Mouse (Mus musculus) T-cell, adult 2 months (primary cell): Measurements from ENCODE around the gene Mpped1.

Source experiments
- DNase-seq: peaks from one replicate; pipeline ENCODE4 v3.0.0; 2022; ENCODE audit warnings: low spot score

The Mpped1 gene

DNA sequence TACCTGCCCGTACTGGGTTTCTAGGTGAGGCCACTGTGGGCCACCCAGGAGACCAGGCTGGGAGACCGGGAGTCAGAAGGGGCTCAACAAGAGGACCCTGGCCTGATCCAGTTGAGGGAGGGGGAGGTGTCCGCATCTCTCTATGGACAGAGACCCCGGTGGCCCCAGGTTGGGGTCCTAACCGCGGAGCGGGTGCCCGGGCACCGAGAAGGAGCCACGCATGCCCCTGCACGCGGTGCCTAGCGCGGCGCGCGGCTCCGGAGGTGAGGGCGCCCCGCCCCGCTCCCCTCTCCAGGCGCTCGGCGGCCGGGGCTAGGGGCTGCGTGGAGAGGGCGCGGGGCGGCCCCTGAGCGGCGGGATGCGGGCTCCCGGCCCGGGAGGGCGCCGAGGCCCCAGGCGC is at the start of gene Mpped1:
TSS of gene Mpped1 (plus strand) at position 81 of the 400 bp plus-strand sequence.
- DNase-seq: no peak

DNA sequence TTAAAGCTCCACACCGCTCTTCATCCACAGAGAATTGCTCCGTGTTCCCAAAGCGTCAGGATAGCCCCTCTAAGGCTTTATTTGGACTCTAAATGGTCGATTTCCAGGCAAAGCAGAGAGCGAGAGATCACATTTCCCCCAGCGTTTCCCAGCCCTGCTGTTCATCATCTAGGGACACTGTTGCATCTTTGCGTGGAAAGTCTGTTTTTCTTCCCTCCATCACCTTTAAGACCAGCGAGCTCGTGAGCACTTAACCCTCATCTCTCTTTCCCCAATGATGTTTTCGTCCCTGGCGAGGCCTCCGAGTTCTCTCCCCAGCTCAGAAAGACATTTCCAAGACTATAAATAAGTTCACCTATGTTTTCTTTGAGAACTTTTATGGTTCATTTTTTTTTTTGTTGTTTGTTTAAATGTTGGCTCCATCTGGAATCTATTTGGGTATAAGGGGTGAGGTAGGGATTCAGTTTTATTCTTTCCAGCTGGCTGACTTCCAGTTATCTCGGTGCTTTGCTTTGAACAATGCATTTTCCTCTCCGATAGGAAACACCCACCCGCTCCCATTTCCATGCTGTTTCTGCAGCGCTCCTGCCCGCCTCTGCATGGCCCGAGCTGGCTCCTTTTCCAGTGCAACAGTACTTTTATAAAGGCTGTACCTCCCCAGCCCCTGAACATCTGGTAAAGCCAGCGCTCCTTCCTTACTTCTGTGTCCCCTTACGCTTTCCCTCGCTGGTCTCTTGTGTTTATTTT is 38.4 kb upstream of the Mpped1 start:
- DNase-seq: no peak

DNA sequence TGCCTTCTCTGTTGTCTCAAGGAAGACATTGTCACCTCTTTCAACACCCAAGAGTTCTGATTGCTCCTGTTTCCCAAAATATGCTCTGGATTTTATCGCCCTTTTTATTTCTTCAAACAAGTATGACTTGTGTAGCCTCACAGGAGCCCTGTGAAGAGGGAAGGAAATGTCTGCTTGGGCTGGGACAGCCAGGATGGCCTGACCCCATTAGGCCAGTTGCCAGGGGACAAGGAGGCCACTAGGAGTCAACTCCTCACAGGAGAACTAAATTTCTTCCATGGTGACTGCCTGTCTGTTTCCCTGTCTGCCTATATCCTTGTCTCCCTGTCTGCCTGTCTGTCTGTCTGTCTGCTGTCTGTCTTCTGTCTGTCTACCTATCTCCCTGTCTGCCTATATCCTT is 37.2 kb upstream of the Mpped1 start:
- no peak for DNase-seq

GRCm38 (mm10) chr15:83746311-83746710 is 33.0 kb upstream of the Mpped1 start:
- DNase-seq: no peak

GRCm38 (mm10) chr15:83748986-83749385 is 30.3 kb upstream of the Mpped1 start:
- no peak for DNase-seq

DNA sequence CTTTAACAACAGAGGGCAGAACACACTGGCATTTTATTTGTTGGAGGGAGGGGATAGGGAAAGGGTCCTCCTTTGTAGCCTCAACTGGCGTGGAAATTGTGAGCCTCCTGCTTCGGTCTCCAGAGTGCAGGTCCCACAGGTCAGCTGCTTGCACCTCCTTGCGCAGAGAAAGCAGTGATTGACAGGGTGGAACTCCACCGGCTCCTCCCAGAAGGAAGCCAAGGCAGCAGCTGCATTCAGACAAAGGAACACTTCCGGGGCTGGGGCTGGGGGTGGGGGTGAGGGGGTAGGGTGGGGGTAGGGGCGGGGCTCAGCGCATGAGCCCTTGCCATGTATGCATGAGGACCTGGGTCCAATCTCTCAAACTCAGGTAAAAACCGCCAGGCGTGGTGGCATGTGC is 29.8 kb upstream of the Mpped1 start:
- DNase-seq: no peak

DNA sequence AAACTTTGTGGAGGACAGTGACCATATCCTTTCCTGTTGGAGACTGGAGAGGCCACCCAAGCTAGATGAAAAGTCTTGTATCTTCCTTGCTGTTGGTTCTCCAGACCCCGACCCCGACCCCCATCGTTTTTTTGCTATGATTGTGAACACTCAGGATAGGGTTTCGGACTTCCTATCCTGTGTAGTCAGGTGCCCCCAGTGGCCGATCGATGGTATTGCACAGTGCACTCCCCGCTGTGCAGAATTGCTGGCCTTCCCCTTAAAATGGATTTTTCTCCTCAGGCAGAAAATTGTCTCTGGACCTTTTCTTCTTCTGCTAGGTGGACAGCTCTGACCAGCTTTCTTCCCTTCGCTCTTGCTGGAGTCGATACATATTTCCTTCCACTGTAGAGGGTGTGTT is 22.5 kb upstream of the Mpped1 start:
- no peak for DNase-seq

DNA sequence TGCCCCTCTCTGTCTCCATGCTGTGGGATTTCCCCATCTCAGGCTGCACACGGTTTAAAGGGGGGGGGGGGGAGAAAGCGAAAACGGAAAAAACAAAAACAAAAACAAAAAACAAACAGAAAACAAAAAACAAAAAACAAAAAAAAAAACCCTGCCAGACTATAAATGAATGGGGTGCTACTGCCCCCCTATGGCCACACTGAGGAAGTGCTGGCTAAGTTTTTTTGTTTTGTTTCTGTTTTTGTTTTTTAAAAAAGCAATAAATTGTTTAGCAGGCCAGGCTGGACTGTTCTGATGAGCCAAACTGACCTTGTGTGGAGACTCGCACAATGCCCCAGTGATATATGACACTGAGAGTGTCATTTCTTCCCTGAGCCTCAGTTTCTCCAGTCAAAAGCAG is 20.3 kb upstream of the Mpped1 start:
- DNase-seq: no peak

- DNase-seq: no peak
Observed at GRCm38 (mm10) chr15:83760683-83761082, 18.6 kb upstream of the Mpped1 start.

GRCm38 (mm10) chr15:83761512-83761911 is 17.8 kb upstream of the Mpped1 start:
- no peak for DNase-seq

- DNase-seq: no peak
Observed at GRCm38 (mm10) chr15:83765388-83766029, 13.8 kb upstream of the Mpped1 start.

DNA sequence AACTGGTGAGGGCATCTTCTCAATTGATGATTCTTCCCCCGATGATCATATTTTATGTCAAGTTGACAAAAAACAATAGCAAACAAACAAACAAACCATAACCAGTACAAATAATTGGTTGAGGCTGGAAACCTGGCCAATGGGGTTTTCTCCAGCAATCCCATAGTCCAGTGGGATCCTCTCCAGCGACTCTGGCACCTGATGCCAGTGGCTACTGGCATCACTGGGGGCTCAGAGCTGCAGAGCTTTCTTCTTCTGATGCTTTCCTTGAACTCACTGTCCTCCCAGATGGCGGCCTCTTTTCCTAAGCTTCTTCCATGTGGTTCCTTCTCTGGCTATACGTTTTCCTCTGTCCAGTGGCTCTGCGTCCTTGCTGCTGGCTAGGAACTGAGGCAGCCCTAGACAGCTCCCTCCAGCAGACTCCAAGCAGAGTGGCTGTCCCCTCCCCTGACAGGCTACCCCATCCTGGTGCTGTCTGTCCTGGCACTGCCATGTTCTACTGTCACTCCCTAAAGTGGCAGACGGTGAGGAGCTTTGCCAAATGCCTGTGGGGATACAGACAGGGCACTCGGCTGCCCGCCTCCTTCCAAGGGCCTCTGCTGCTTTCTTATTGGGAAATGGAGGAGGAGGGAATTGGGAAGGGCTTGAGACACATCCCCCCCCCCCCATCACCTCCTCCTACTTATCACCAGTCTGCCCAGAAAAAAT is 7.8 kb upstream of the Mpped1 start:
- no peak for DNase-seq

GRCm38 (mm10) chr15:83772460-83772859 is 6.8 kb upstream of the Mpped1 start:
- no peak for DNase-seq

GRCm38 (mm10) chr15:83772953-83773352 is 6.3 kb upstream of the Mpped1 start:
- DNase-seq: no peak

- no peak for DNase-seq
Observed at GRCm38 (mm10) chr15:83774922-83775321, 4.3 kb upstream of the Mpped1 start.

- DNase-seq: no peak
Observed at GRCm38 (mm10) chr15:83776265-83777000, 2.8 kb upstream of the Mpped1 start.

DNA sequence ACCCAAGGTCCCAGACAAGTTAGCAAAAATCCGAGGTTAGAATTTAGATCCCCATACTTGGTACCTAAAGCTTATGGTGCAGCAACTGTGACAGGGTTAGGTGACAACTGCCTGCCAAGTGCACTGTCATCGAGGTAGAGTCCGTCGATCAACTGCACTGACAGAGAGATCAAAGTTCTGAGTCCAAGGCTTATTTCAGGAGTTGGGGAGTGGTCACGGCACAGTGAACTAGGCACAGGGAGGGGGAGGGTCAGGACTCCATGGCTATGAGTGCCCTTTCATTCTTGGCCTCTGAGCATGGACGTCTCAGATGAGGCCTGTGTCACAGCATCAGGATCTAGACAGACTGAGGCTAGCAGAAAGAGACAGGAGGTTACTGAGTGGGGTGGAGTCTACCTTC is 1.8 kb upstream of the Mpped1 start:
- no peak for DNase-seq

GRCm38 (mm10) chr15:83779855-83780740 is 831 bp downstream of the Mpped1 start:
- no peak for DNase-seq

DNA sequence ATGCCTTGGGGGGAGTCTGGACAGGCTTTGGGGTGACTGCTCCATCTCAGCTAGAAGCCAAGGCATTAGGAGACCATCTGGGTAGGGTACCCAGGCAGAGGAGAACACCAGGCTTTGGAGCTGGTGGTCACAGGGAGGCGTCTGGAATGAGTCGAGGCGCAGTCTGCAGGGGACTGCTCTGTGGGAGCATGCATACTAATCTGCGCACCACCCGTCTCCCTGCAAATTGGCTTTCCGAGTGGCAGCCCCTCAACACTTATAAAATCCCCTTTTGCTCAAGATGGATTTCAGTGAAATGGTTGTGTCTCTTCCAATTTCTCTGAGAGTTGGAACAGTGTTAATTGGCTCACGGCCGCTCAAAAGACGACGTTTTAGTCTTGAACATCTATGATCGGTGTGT is 2.0 kb downstream of the Mpped1 start:
- no peak for DNase-seq

DNA sequence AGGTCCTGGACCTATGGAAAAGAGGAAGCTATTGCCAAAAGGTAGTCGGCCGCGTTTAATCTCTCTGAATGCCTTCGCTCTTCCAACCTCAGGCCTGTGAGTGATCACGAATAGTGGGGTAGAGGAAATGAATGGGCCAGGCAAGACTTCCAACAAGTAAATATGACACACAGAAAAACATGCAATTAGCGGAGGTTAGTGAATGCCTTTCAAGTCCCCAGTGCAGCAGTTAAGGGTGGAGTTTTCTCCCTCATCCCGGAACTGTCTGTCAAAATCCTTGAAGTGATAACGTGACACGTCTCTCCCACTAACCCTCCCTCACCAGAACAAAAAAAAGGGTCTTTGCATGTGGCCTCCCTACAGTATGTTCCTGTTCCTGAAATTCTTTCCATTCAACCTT is 3.0 kb downstream of the Mpped1 start:
- no peak for DNase-seq

DNA sequence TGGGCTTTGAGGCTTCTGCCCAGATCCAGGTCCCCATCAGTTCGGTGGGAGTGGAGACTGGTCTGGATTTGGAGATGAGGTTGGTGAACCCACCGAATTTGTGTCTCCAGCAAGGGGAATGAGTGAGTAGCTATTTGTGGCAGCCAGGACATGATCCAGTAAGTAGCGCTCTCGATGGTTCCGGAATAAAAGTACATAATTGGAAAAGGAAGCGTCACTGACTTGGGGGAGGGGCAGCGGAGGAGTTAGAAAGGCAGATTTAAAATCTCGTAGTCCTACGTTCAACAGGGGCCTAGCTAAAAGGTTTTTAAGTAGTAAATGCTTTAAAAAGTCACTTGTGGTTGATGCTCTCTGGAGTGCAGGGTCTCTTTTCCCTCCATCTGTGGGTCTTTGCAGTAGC is 5.5 kb downstream of the Mpped1 start:
- DNase-seq: no peak

DNA sequence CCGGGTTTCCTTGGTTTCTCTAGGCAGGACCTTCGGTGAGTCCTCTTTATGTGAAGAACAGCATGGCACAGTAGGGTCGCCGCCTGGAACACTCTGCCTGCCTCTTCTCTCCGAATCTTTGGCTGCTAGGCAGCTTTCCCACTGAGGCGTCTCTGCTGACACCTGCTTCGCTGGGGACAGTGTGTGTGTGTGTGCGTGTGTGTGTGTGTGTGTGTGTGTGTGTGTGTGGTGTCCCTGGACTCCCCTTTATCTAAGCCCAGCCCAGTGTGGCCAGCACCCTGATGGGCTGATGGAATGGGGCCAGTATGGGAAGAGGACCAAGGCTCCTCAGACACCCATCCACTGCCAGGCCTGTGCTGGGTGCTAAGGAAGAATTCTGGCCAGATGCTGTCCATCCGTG is 9.8 kb downstream of the Mpped1 start:
- no peak for DNase-seq
